Mouse (Mus musculus): Measurements from ENCODE around the gene Rps28.

Rps28 gene

GRCm38 (mm10) chr17:33773871-33774572, 50.3 kb downstream of the Rps28 start:
- DNase-seq (ENCODE audit: low read depth, low spot score): no peak

GRCm38 (mm10) chr17:33773426-33773825, 50.9 kb downstream of the Rps28 start:
- DNase-seq (ENCODE audit: low read depth, low spot score): no peak

- DNase-seq (ENCODE audit: low read depth, low spot score): no peak
Observed at GRCm38 (mm10) chr17:33771617-33772016, 52.7 kb downstream of the Rps28 start.

Data from forelimb bud, embryonic 11.5 days (tissue).